Mouse (Mus musculus) myocyte (in vitro differentiated cells): Measurements from ENCODE around the gene Nrgn. TPM values are rescaled to one million over a fixed set of nuclear protein-coding genes. Genes with fewer than 3 reads are reported as not detected.

Experiments used
- H3K27me3 ChIP-seq: one replicate; pipeline ENCODE4 v1.6.1; 2011; ENCODE audit not compliant: control insufficient read depth, insufficient read depth, insufficient read length
- H3K36me3 ChIP-seq: one replicate; pipeline ENCODE4 v1.6.1; 2011; ENCODE audit not compliant: control insufficient read depth, insufficient read depth
- H3K4me2 ChIP-seq: one replicate; pipeline ENCODE4 v1.6.1; 2011; ENCODE audit warnings: low read depth, control low read depth
- H3K4me3 ChIP-seq: one replicate; pipeline ENCODE4 v1.5.1; 2011; ENCODE audit warnings: mild to moderate bottlenecking, control low read depth, moderate library complexity
- H3K79me2 ChIP-seq: one replicate; pipeline ENCODE4 v1.6.1; 2011; ENCODE audit not compliant: control insufficient read depth, insufficient read depth
- H3ac ChIP-seq: one replicate; pipeline ENCODE4 v1.6.1; 2011; ENCODE audit not compliant: control insufficient read depth, insufficient read length
- CEBPB ChIP-seq: IDR thresholded peaks from 2 replicates; pipeline ENCODE4 v1.6.1; 2011; ENCODE audit warnings: mild to moderate bottlenecking, moderate library complexity; ENCODE audit not compliant: poor library complexity, insufficient read depth, severe bottlenecking
- E2F4 ChIP-seq: IDR thresholded peaks from one replicate; pipeline ENCODE4 v1.6.1; 2011; ENCODE audit warnings: mild to moderate bottlenecking, control low read depth, moderate library complexity; ENCODE audit not compliant: insufficient read depth
- MAX ChIP-seq: IDR thresholded peaks from one replicate; pipeline ENCODE4 v1.6.1; 2011; ENCODE audit warnings: low read depth, mild to moderate bottlenecking, control low read depth
- MYOD1 ChIP-seq, 3 experiments: IDR thresholded peaks; one replicate each; pipeline ENCODE4 v1.6.1; 2011; ENCODE audit warnings: control low read depth in 2 of 3, low read depth in 2 of 3, mild to moderate bottlenecking in 2 of 3, moderate library complexity in 1 of 3; ENCODE audit not compliant: insufficient read length in 2 of 3, control insufficient read depth in 1 of 3
- MYOG ChIP-seq, 3 experiments: IDR thresholded peaks; one replicate each; pipeline ENCODE4 v1.6.1; 2011; ENCODE audit warnings: control low read depth in 2 of 3, low read depth in 2 of 3, mild to moderate bottlenecking in 2 of 3; ENCODE audit not compliant: insufficient read length in 2 of 3, control insufficient read depth in 1 of 3, insufficient read depth in 1 of 3
- POLR2A ChIP-seq: IDR thresholded peaks from one replicate; pipeline ENCODE4 v1.6.1; 2011; ENCODE audit warnings: low read depth, mild to moderate bottlenecking, control low read depth, moderate library complexity; ENCODE audit not compliant: insufficient read length
- POLR2AphosphoS2 ChIP-seq: IDR thresholded peaks from one replicate; pipeline ENCODE4 v1.6.1; 2011; ENCODE audit warnings: low read depth, control low read depth; ENCODE audit not compliant: insufficient read length
- REST ChIP-seq: IDR thresholded peaks from one replicate; pipeline ENCODE4 v1.6.1; 2011; ENCODE audit warnings: mild to moderate bottlenecking, control low read depth, moderate library complexity; ENCODE audit not compliant: insufficient read depth, insufficient read length
- SRF ChIP-seq: IDR thresholded peaks from one replicate; pipeline ENCODE4 v1.6.1; 2011; ENCODE audit warnings: low read depth; ENCODE audit not compliant: control insufficient read depth, insufficient read length
- TCF12 ChIP-seq: IDR thresholded peaks from one replicate; pipeline ENCODE4 v1.6.1; 2011; ENCODE audit warnings: mild to moderate bottlenecking, control low read depth; ENCODE audit not compliant: poor library complexity, insufficient read depth, severe bottlenecking
- TCF3 ChIP-seq: IDR thresholded peaks from one replicate; pipeline ENCODE4 v1.6.1; 2011; ENCODE audit warnings: low read depth, control low read depth; ENCODE audit not compliant: insufficient read length
- USF1 ChIP-seq: IDR thresholded peaks from one replicate; pipeline ENCODE4 v1.6.1; 2011; ENCODE audit warnings: low read depth, mild to moderate bottlenecking, control low read depth, moderate library complexity
- polyA plus RNA-seq: library from polyadenylated mRNA; unstranded; fragments of >200 nt; fragmentation: generic; extraction: Trizol; gene quantifications from one replicate; pipeline ENCODE4 v1.2.1, GENCODE M21; 2012; ENCODE audit warnings: missing spikeins

Gene Nrgn
- polyA plus RNA-seq, 1 experiment, result 0.42 TPM

DNA sequence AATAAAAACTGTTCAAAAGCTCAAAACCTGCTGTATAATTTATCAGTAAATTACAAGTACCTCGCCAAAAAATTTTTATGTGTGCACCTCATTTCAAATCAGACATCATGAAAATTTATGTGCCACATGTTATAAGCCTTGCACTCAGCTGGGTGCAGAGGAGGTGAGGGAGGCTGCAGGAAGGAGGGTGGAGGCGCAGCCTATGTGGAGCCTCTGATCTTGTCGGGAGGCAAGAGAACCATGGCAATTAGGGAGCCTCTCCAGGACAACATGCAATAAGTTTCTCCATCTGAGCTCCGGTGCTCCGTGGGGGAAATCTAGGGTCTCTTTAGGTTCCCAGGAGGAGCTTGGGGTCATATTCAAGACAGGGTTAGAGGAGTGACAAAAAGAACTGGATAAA, 14.8 kb upstream of the Nrgn start:
- H3K79me2 ChIP-seq, result no peaks in the 10 kb centered on the region
- no peak overlapping the region for H3K4me2 ChIP-seq
- H3K27me3 ChIP-seq, result peaks cover 14% of the 10 kb centered on the region
- no peak for TF ChIP-seq POLR2AphosphoS2
- no peak overlapping the region for H3K4me3 ChIP-seq
- H3K36me3 ChIP-seq, result no peaks in the 10 kb centered on the region
- H3ac ChIP-seq, result no peak overlapping the region

DNA sequence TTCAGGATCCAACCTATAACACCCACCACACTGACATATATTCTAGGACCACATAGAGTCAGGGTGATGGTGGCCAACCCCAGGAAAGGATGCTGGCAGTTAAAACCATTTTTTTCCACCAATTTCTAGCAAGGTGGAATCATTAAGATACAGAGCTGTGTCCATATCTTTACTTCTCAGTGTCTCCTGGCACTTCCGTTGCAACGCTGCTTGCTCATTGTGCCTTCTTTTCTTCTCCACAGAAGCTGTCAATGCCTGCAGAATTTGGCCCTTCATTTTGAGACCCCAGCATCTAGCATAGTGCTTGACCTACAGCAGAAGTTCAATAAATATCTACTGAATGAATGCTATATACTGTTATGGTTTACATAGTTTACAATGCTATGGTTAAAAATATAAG, 14.3 kb upstream of the Nrgn start:
- no peak overlapping the region for H3ac ChIP-seq
- no peaks in the 10 kb centered on the region for H3K36me3 ChIP-seq
- H3K27me3 ChIP-seq, result peaks cover 14% of the 10 kb centered on the region
- no peak overlapping the region for H3K4me2 ChIP-seq
- H3K79me2 ChIP-seq, result no peaks in the 10 kb centered on the region
- H3K4me3 ChIP-seq, result no peak overlapping the region
- TF ChIP-seq MAX (no peak), MYOD1 (IDR thresholded peaks at IDR 0.05; ENCODE audit: control insufficient read depth in 1 of 3, insufficient read length in 2 of 3, low read depth in 2 of 3) (no peak), POLR2AphosphoS2 (no peak), SRF (no peak), POLR2A (no peak), TCF12 (no peak), REST (no peak), USF1 (no peak), TCF3 (no peak), E2F4 (no peak), MYOG (IDR thresholded peaks at IDR 0.05; ENCODE audit: control insufficient read depth in 1 of 3, insufficient read depth in 1 of 3, insufficient read length in 2 of 3, low read depth in 2 of 3) (no peak)

DNA sequence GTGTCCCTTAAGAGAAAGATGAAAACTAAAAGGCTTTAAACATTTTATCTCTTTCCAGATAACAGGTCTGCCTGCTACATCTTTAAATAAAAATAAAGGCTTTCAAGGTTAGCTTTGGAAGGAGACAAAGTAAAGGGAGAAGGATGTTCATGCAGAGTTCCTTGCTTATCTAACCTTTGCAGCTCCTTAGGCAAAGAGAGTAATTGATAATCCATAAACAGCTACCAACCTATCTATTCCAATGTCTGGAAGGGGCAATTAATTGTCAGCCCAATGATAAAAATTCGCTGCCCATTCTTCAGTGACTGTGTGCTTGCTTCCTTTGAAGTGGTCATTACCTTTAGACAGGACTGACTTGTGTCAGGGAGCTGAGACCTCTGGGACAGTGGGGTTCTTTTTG, 11.1 kb upstream of the Nrgn start:
- no peak overlapping the region for H3K4me2 ChIP-seq
- no peak overlapping the region for H3ac ChIP-seq
- no peaks in the 10 kb centered on the region for H3K79me2 ChIP-seq
- peaks cover 10% of the 10 kb centered on the region for H3K27me3 ChIP-seq
- H3K36me3 ChIP-seq, result no peaks in the 10 kb centered on the region
- H3K4me3 ChIP-seq, result no peak overlapping the region
- TF ChIP-seq POLR2AphosphoS2 (no peak), E2F4 (no peak), REST (no peak), POLR2A (no peak), CEBPB (no peak), MYOG (IDR thresholded peaks at IDR 0.05; ENCODE audit: control insufficient read depth in 1 of 3, insufficient read depth in 1 of 3, insufficient read length in 2 of 3, low read depth in 2 of 3) (no peak), TCF12 (no peak), SRF (no peak), TCF3 (no peak), USF1 (no peak), MYOD1 (IDR thresholded peaks at IDR 0.05; ENCODE audit: control insufficient read depth in 1 of 3, insufficient read length in 2 of 3, low read depth in 2 of 3) (no peak), MAX (no peak)

DNA sequence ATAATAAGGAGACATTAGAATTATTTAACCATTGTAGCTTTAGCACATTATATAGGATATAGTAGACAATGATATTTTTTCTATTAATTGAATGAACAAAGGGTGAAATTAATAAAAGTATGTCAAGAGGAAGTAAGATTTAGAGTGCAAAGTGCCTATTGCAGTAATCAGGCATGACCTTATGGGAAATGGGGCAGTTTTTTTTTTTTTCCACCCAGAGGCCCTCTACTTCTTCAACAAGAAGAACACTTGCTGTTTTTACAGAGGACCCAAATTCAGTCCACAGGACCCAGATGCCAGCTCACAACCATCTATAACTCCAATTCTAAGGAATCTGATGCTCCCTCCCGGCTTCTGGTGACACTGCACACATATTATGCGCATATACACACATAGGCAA, 7.9 kb upstream of the Nrgn start:
- H3K27me3 ChIP-seq, result no peaks in the 10 kb centered on the region
- no peak overlapping the region for H3K4me3 ChIP-seq
- H3K79me2 ChIP-seq, result no peaks in the 10 kb centered on the region
- no peaks in the 10 kb centered on the region for H3K36me3 ChIP-seq
- no peak overlapping the region for H3K4me2 ChIP-seq
- no peak for TF ChIP-seq E2F4
- TF ChIP-seq POLR2A, result no peak
- TF ChIP-seq MYOD1 (IDR thresholded peaks at IDR 0.05; ENCODE audit: control insufficient read depth in 1 of 3, insufficient read length in 2 of 3, low read depth in 2 of 3), result no peak
- TF ChIP-seq REST, result no peak
- TF ChIP-seq CEBPB, result no peak
- no peak for TF ChIP-seq TCF12
- TF ChIP-seq MAX, result no peak
- TF ChIP-seq POLR2AphosphoS2, result no peak
- TF ChIP-seq USF1, result no peak
- TF ChIP-seq SRF, result no peak
- TF ChIP-seq MYOG (IDR thresholded peaks at IDR 0.05; ENCODE audit: control insufficient read depth in 1 of 3, insufficient read depth in 1 of 3, insufficient read length in 2 of 3, low read depth in 2 of 3), result no peak
- TF ChIP-seq TCF3, result no peak
- no peak overlapping the region for H3ac ChIP-seq

DNA sequence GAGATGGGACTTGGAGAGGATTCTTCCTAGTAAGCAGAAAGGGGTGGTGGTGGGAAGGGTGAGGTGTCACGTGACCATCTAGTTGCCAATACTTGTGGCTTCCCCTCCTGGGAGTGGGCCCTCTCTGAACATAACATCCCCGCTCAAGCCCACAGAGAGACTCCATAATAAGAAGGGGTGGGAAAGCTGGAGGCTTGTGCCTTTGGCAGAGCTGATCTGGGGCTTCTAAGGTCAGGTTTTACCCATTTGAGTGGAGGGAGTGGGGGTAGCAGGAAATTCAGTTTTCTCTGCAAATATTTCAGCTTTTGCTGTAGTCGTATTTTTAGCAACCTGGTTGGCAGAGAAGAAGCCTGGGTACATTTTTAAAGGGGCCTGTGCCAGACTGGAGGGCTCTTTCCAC, 3.7 kb upstream of the Nrgn start:
- Histone ChIP-seq H3K27me3 (peaks cover 5% of the 10 kb centered on the region), H3K79me2 (no peaks in the 10 kb centered on the region), H3K4me3 (no peak overlapping the region), H3K4me2 (no peak overlapping the region), H3K36me3 (no peaks in the 10 kb centered on the region), H3ac (no peak overlapping the region)
- no peak for TF ChIP-seq MAX
- no peak for TF ChIP-seq REST
- no peak for TF ChIP-seq POLR2AphosphoS2
- no peak for TF ChIP-seq CEBPB
- TF ChIP-seq USF1, result no peak
- TF ChIP-seq E2F4, result no peak
- TF ChIP-seq MYOG (IDR thresholded peaks at IDR 0.05; ENCODE audit: control insufficient read depth in 1 of 3, insufficient read depth in 1 of 3, insufficient read length in 2 of 3, low read depth in 2 of 3), result no peak
- TF ChIP-seq SRF, result no peak
- no peak for TF ChIP-seq TCF3
- no peak for TF ChIP-seq TCF12
- TF ChIP-seq MYOD1 (IDR thresholded peaks at IDR 0.05; ENCODE audit: control insufficient read depth in 1 of 3, insufficient read length in 2 of 3, low read depth in 2 of 3), result no peak
- no peak for TF ChIP-seq POLR2A
